Mouse (Mus musculus) liver, embryonic 14.5 days (tissue): ENCODE measurements around the gene Lyl1.
A peak's percentile ranks its signal among the peaks of the same experiment; 100 is the strongest.

Experiments used
- CTCF ChIP-seq: IDR thresholded peaks from 2 replicates; pipeline ENCODE4 v1.5.1; 2016; ENCODE audit warnings: antibody characterized with exemption, low read depth, control low read depth
- EP300 ChIP-seq: IDR thresholded peaks from 2 replicates; pipeline ENCODE4 v1.6.1; 2016; ENCODE audit warnings: antibody characterized with exemption, low read depth

- no peak for TF ChIP-seq EP300
- TF ChIP-seq CTCF, result peak; percentile 80
Observed at GRCm38 (mm10) chr8:84725941-84726259, 24.6 kb downstream of the Lyl1 start.
